Mouse (Mus musculus): ENCODE measurements around the gene Foxj3.
"Not testable (repeated sequence)": the region's sequence is repeated elsewhere in the genome, so short reads cannot be mapped to it uniquely, and the experiment has no call there.

Gene Foxj3

GRCm38 (mm10) chr4:119572682-119573081 is 35.9 kb downstream of the Foxj3 start:
- in situ Hi-C loops (cut with MboI), result no loop called here

GRCm38 (mm10) chr4:119574504-119574903 is 37.7 kb downstream of the Foxj3 start:
- in situ Hi-C loops (cut with MboI), result no loop called here

GRCm38 (mm10) chr4:119575459-119575858 is 38.7 kb downstream of the Foxj3 start:
- in situ Hi-C loops (cut with MboI), result no loop called here

DNA sequence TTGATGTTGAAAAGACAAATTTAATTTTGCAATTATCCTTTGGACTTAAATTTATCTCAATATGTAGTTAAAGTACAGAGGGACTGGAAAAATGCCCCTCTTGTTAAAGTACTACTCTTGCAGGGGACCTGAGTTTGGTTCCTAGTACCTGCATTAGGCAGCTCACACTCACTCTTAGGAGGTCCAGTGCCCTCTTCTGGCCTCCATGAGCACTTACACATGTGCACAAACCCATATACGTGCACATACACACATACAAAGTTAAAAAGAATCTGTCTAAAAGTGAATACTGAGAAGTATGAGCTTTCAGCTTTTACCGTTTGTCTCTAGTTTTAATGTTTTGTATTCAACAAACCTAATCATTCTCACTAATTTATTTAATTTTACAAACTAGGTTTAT is 51.2 kb downstream of the Foxj3 start:
- in situ Hi-C loops (cut with MboI), result no loop called here

DNA sequence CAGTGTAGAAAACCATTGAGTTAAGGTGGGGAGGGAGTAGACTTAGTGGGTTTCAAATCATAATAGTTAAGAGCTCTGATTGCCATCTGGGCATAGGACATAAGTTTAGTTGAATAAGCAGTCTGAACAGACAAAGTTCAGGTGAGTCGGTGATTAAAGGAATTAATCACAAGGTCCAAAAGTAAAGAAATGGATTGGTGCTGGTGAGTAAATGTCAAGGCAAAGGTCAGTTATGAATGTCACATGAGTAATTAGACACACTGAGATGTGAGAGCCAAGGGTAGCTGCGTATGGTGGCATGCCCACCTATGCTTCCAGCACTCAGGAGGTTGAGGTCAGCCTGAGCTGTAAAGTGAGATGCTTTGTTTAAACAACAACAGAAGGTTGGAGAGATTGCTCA is 52.6 kb downstream of the Foxj3 start:
- in situ Hi-C loops (cut with MboI), result no loop called here

- in situ Hi-C loops (cut with MboI), result no loop called here
Observed at GRCm38 (mm10) chr4:119590027-119590426, 53.2 kb downstream of the Foxj3 start.

DNA sequence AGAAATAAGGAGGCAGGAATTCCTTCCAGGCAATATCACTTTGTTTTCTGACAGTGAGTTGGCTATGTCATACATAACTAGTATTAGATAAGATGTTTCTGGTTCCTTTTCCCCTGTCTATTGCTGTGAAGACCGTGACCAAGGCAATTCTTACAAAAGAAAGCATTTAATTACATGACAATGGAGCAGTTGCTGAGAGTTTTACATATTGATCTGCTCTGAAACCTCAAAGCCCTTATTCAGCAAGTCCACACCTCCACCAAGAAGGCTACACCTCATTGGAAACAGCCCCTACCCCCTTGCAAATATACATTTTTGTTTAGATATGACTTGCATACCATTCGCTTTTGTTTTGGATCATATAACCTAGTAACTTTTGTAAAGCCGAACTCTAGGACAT is 55.7 kb downstream of the Foxj3 start:
- in situ Hi-C loops (cut with MboI), result no loop called here

GRCm38 (mm10) chr4:119594331-119594730 is 57.5 kb downstream of the Foxj3 start:
- in situ Hi-C loops (cut with MboI), result no loop called here

DNA sequence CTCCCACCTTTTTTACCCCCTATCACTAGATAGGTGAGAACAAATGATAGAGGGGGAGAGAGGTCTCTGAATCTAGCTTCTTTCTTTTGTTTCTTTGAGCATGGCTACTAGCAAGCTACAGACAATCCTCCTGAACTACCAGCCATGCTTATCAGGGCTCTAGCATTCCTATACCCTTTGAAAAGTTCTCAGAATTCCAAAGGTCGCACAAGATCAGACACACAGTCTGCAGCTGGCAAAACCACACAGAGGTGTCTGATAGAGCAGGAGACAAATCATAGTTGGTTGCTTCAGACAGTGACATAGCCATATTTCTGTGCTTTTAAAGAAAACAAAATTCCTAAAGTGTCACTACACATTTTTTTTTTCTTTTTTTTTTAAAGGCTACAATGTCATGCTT is 62.8 kb downstream of the Foxj3 start:
- in situ Hi-C loops (cut with MboI), result no loop called here

- in situ Hi-C loops (cut with MboI), result no loop called here
Observed at GRCm38 (mm10) chr4:119609488-119609887, 72.7 kb downstream of the Foxj3 start.

- in situ Hi-C loops (cut with MboI), result no loop called here
Observed at GRCm38 (mm10) chr4:119614078-119614477, 77.3 kb downstream of the Foxj3 start.

GRCm38 (mm10) chr4:119614724-119615123 is 77.9 kb downstream of the Foxj3 start:
- in situ Hi-C loops (cut with MboI), result no loop called here

DNA sequence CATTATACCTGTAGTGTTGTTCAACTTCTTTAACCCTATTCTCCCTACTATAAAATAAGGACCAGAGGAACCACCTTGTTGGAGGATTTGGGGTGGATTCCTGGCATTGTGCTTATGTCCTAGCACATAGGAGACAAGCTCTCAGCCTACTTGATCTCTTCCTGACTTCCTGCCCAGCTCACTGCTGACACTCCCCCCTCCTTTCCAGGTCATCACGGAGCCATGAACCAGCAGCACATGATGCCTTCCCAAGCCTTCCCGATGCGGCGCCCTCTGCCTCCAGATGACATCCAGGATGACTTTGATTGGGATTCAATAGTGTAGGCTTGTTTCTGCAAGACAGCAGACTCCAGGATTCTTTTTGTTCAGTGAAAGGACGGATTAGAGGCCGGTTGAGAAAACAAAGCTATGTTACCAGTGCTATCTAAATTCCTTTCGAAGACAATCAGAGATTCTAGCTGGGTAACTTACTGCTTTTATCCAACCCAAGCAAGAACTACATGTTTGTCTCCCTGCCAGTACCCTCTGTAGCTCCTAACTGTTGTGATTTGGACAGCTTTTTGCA is 89.4 kb downstream of the Foxj3 start:
- in situ Hi-C loops (cut with MboI), result no loop called here

DNA sequence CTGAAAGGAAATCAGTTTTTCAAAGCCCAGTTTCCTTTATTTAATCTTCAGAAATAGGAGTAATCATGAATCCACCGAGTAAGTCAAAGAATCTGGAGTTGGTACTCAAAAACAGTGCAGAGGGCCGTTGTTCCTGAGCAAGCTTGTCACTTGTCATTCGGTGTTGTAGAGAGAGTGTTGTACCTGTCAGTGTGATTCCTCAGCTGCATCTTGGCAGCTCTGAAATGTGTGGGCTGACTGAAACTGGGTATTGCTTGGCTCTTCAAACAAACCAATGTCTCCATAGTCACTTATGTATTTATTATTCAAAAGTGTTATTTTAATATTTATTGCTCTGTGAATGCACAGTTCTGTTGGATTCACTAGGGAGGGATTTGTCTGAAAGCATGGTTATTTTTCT is 90.1 kb downstream of the Foxj3 start:
- in situ Hi-C loops (cut with MboI), result no loop called here

- in situ Hi-C loops (cut with MboI), result no loop called here
Observed at GRCm38 (mm10) chr4:119627317-119627716, 90.5 kb downstream of the Foxj3 start.

DNA sequence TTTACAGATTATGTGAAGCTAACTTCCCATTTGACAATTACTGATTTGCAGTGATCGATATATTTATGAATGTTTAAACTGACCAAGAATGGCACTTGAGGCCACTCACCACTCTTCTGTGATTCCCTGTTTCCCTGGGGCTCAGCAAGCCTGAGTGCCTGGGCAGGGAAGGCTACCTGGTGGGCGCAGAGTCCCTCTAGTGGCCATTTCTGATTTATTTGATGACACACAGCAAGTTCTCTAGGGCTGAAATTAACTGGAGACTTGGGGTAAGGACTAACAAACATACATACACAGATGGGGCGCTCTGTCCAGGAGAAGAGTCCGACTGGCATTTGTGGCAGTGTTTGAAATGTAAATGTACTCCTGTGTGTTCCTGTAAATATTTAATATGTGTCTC is 91.6 kb downstream of the Foxj3 start:
- in situ Hi-C loops (cut with MboI), result not testable (repeated sequence)

- in situ Hi-C loops (cut with MboI), result no loop called here
Observed at GRCm38 (mm10) chr4:119631115-119631919, 94.5 kb downstream of the Foxj3 start.

- in situ Hi-C loops (cut with MboI), result no loop called here
Observed at GRCm38 (mm10) chr4:119632721-119633120, 95.9 kb downstream of the Foxj3 start.

DNA sequence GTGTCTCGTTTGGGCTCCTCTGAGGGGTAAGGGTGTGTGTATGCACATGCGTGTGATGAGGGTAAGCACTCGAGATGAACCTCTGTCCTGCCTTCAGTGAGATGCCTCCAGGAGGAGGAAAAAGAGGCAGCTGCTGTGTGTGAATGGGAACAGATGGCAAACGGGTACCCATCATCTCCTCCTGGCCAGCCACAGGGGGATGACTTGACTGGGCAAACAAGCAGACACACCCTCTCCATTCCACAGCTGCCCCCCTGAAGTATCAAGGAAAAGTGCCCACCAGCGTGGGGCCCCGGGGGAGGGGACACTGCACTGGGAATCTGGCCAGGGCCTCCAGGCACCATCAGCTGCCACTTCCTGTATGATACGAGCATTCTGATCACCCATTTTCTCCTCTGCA is 96.5 kb downstream of the Foxj3 start:
- in situ Hi-C loops (cut with MboI), result no loop called here

DNA sequence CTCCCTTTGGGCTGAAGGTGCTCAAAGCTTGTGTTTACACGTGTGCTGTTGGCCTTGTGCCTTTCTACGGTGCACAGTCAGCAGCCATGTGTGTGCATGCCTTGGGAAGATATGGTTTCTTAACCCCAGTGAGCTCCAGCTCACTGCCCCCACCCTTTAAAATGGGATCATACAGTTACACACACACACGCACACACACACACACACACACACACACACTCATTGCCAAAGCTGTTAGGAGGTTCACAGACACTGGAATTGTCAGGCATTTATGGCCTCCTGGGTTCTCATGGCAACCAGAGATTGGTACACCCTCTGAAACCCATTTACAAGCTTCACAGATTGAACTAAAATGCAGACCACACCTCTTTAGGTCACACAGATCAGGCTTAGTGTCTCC is 97.1 kb downstream of the Foxj3 start:
- in situ Hi-C loops (cut with MboI), result no loop called here

DNA sequence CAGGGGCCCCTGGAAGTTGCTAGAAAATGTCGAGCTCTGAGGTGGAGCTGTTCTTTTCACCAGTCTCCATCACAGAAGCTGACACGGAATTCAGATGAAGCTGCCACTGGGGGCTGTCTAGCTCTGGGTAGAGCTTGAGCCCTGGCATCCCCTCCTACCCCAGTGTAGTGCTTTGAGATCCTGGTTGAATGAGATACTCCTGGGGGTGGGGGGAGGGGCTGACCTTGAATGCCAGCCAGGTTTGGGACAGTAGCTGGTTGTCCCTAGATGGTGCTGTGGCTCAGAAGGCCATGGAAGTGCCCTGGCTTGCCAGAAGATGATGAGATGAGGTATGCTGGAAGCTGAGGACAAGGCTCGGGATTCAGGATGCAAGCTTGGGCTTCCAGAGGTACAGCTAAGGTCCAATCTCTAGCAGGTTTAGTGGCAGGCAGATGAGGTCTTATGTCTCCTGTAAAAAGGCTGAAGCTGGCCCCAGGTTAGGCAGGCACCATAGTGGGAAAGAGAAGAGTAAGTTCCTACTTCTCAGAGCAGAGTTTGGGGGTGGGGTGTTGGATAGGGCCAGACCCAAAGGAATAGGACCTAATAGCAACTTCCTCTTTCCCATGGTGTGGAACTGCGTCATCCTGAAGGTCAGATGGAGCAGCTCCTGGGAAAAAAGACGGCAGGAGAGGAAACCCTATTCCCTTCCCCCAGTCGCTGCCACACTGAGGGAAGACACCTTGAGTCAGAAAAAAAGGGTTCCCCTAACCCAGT is 98.3 kb downstream of the Foxj3 start:
- in situ Hi-C loops (cut with MboI), result no loop called here

- in situ Hi-C loops (cut with MboI), result no loop called here
Observed at GRCm38 (mm10) chr4:119635686-119636085, 98.9 kb downstream of the Foxj3 start.

- in situ Hi-C loops (cut with MboI), result no loop called here
Observed at GRCm38 (mm10) chr4:119636731-119637130, 99.9 kb downstream of the Foxj3 start.
